Mouse (Mus musculus) granulocyte monocyte progenitor cell, adult 5-6 weeks (primary cell): ENCODE data around the gene Tbc1d5. TPM values are rescaled to one million over a fixed set of nuclear protein-coding genes. Genes with fewer than 3 reads are reported as not detected.

Source experiments
- ATAC-seq: replicated peaks from 2 replicates; pipeline ENCODE4 v1.8.0; 2016; ENCODE audit warnings: mild to moderate bottlenecking, moderate TSS enrichment, inconsistent platforms; ENCODE audit not compliant: poor library complexity, severe bottlenecking
- total RNA-seq, 2 experiments: library from RNA; stranded (forward) in 1 of 2; stranded (reverse) in 1 of 2; fragments of 200-712, 200-1000 nt in 1 of 2; fragments of >200 nt in 1 of 2; fragmentation: Nextera tagmentation in 1 of 2; gene quantifications; 2 replicates each; pipeline ENCODE4 v1.2.3; 2014 to 2017

The Tbc1d5 gene
- total RNA-seq, 2 experiments from 2014 or later: 29.2 to 54.6 TPM

GRCm38 (mm10) chr17:50897867-50898266 lies 281.3 kb downstream of the Tbc1d5 start:
- ATAC-seq: no peak

- ATAC-seq: peak; percentile 99
Measured at GRCm38 (mm10) chr17:50889475-50889874, 289.7 kb downstream of the Tbc1d5 start.

GRCm38 (mm10) chr17:50879910-50880309 lies 299.2 kb downstream of the Tbc1d5 start:
- no peak for ATAC-seq

GRCm38 (mm10) chr17:50876451-50876850 lies 302.7 kb downstream of the Tbc1d5 start:
- peak; percentile 93 for ATAC-seq

GRCm38 (mm10) chr17:50874067-50874466 lies 305.1 kb downstream of the Tbc1d5 start:
- no peak for ATAC-seq

GRCm38 (mm10) chr17:50872600-50872999 lies 306.6 kb downstream of the Tbc1d5 start:
- peak; percentile 83 for ATAC-seq

GRCm38 (mm10) chr17:50867297-50867696 lies 311.9 kb downstream of the Tbc1d5 start:
- ATAC-seq: no peak

- ATAC-seq: peak; percentile 88
Measured at GRCm38 (mm10) chr17:50864781-50865180, 314.4 kb downstream of the Tbc1d5 start.

GRCm38 (mm10) chr17:50853220-50853619 lies 325.9 kb downstream of the Tbc1d5 start:
- no peak for ATAC-seq

- no peak for ATAC-seq
Measured at GRCm38 (mm10) chr17:50851382-50851781, 327.8 kb downstream of the Tbc1d5 start.

- no peak for ATAC-seq
Measured at GRCm38 (mm10) chr17:50814089-50814488, 365.1 kb downstream of the Tbc1d5 start.

- no peak for ATAC-seq
Measured at GRCm38 (mm10) chr17:50813580-50813979, 365.6 kb downstream of the Tbc1d5 start.

GRCm38 (mm10) chr17:50805631-50806030 lies 373.5 kb downstream of the Tbc1d5 start:
- ATAC-seq: no peak

- ATAC-seq: no peak
Measured at GRCm38 (mm10) chr17:50803234-50803633, 375.9 kb downstream of the Tbc1d5 start.

GRCm38 (mm10) chr17:50802380-50802779 lies 376.8 kb downstream of the Tbc1d5 start:
- no peak for ATAC-seq

GRCm38 (mm10) chr17:50795445-50796095 lies 383.6 kb downstream of the Tbc1d5 start:
- ATAC-seq: peak; percentile 99

- ATAC-seq: no peak
Measured at GRCm38 (mm10) chr17:50791671-50792070, 387.5 kb downstream of the Tbc1d5 start.

- ATAC-seq: no peak
Measured at GRCm38 (mm10) chr17:50788835-50789234, 390.3 kb downstream of the Tbc1d5 start.

- ATAC-seq: no peak
Measured at GRCm38 (mm10) chr17:50775247-50775646, 403.9 kb downstream of the Tbc1d5 start.

GRCm38 (mm10) chr17:50764387-50764786 lies 414.8 kb downstream of the Tbc1d5 start:
- peak; percentile 54; the same call in 1 of the 2 replicates for ATAC-seq

- ATAC-seq: peak; percentile 94
Measured at GRCm38 (mm10) chr17:50763407-50763806, 415.7 kb downstream of the Tbc1d5 start.

- no peak for ATAC-seq
Measured at GRCm38 (mm10) chr17:50762231-50762630, 416.9 kb downstream of the Tbc1d5 start.
